Mouse (Mus musculus): ENCODE data around the gene Dennd2d. TPM values are rescaled to one million over a fixed set of nuclear protein-coding genes. Genes with fewer than 3 reads are reported as not detected.

Gene Dennd2d
- polyA plus RNA-seq, 1 experiment from 2014 or later = 3.3 TPM

Other genes starting within 250 kb of the Dennd2d start
- not detected in 2 replicates for gene Chil6, start 76.2 kb upstream of the Dennd2d start, polyA plus RNA-seq (2016; fragmentation: Nextera tagmentation; extraction: Ambion mirVana)
- 46.8 and 56.2 TPM in 2 replicates for gene Dram2, start 65.4 kb downstream of the Dennd2d start, polyA plus RNA-seq (2016; fragmentation: Nextera tagmentation; extraction: Ambion mirVana)
- 28.0 and 36.6 TPM in 2 replicates for gene Cept1, start 65.4 kb downstream of the Dennd2d start, polyA plus RNA-seq (2016; fragmentation: Nextera tagmentation; extraction: Ambion mirVana)
- 11.9 and 12.7 TPM in 2 replicates for gene Lrif1, start 202.6 kb downstream of the Dennd2d start, polyA plus RNA-seq (2016; fragmentation: Nextera tagmentation; extraction: Ambion mirVana)